In genomic region chr4:118054615-118055014, GRCm38 (mm10) we compare ENCODE assay signal across 31 mouse cellular contexts.
DNase-seq lines count a peak whose midpoint lies in the region; ATAC-seq and TF ChIP-seq lines count a peak whose summit lies in the region.
"Had no signal": no experiment of that assay in that cellular context is flagged by ENCODE, and none has a peak within 500 bp of the region (broad histone marks: within the 10 kb centered on the region; RNA-seq: fewer than 3 reads in every experiment).

No protein-coding gene starts in this region.

- peak; percentile 71 for DNase-seq in R1 (ENCODE audit: low read depth, low spot score)
- no peak for DNase-seq in heart, postnatal 36 days
- DNase-seq in kidney, postnatal 10 days, result no peak
- no peak for DNase-seq in layer of hippocampus, adult 18-20 months (ENCODE audit: low spot score in 2 of 2)
- DNase-seq: adrenal gland, adult 8-10 months; cerebellum, adult 18-20 months; cerebellum, postnatal 14 days; forebrain, postnatal 0 days; gastrocnemius, postnatal 25 days; heart, adult 2 months; heart, postnatal 14 days; kidney, adult 18-20 months; liver, embryonic 13.5 days; retina, postnatal 1 day; right cerebral cortex, postnatal 25 days had no signal

- no peak overlapping the region for H3K4me3 ChIP-seq in intestine, embryonic 15.5 days (replicated peaks)
- no peak overlapping the region for H3K4me3 ChIP-seq in intestine, postnatal 0 days (ENCODE audit: low read depth, low read length)
- no peak overlapping the region for H3K4me3 ChIP-seq in intestine, embryonic 16.5 days (ENCODE audit: low read length)
- H3K4me3 ChIP-seq in small intestine, adult 2 months (ENCODE audit: low read depth, low read length), result peak overlapping the region; percentile 26
- H3K4me3 ChIP-seq: forebrain, embryonic 10.5 days; heart, adult 2 months; heart, embryonic 13.5 days; hindbrain, embryonic 15.5 days; left cerebral cortex, adult 2 months; liver, embryonic 13.5 days; lung, embryonic 15.5 days; midbrain, embryonic 10.5 days; myocyte; neural tube, embryonic 13.5 days had no signal

- H3K36me3 ChIP-seq in intestine, embryonic 15.5 days, result no peaks in the 10 kb centered on the region
- peaks cover 3% of the 10 kb centered on the region for H3K36me3 ChIP-seq in intestine, postnatal 0 days (ENCODE audit: control insufficient read depth, insufficient read depth)
- no peaks in the 10 kb centered on the region for H3K36me3 ChIP-seq in intestine, embryonic 16.5 days (ENCODE audit: control insufficient read depth, insufficient read depth, low read length)
- H3K36me3 ChIP-seq in small intestine, adult 2 months (ENCODE audit: control insufficient read depth, insufficient read depth, low read length), result no peaks in the 10 kb centered on the region
- H3K36me3 ChIP-seq: heart, embryonic 13.5 days; hindbrain, embryonic 15.5 days; liver, embryonic 13.5 days; lung, embryonic 15.5 days; neural tube, embryonic 13.5 days had no signal

- no peak overlapping the region for H3K9ac ChIP-seq in intestine, embryonic 15.5 days
- no peak overlapping the region for H3K9ac ChIP-seq in intestine, postnatal 0 days (ENCODE audit: low read depth, low read length)
- H3K9ac ChIP-seq in intestine, embryonic 16.5 days (ENCODE audit: low read depth, low read length), result no peak overlapping the region
- H3K9ac ChIP-seq: forebrain, postnatal 0 days; heart, embryonic 13.5 days; hindbrain, embryonic 15.5 days; liver, embryonic 13.5 days; lung, embryonic 15.5 days; neural tube, embryonic 13.5 days had no signal

- 0 out of 2 replicates have a peak, but pooled peaks have one; percentile 45 for ATAC-seq in intestine, embryonic 15.5 days
- no peak for ATAC-seq in intestine, postnatal 0 days
- ATAC-seq in intestine, embryonic 16.5 days, result peak; percentile 30; the same call in 1 of the 2 replicates
- ATAC-seq: activated CD4-positive, CD25-positive, alpha-beta regulatory T cell, adult 4 months; forebrain, postnatal 0 days; midbrain, embryonic 16.5 days; Patski had no signal

- TF ChIP-seq CTCF in intestine, postnatal 0 days (IDR thresholded peaks at IDR 0.05; ENCODE audit: low read depth), result no peak
- TF ChIP-seq CTCF in small intestine, adult 2 months (IDR thresholded peaks at IDR 0.05; ENCODE audit: extremely low read depth, insufficient read length, insufficient replicate concordance, low read depth, low read length), result no peak

- 0 out of 2 replicates have a peak overlapping the region, but pooled peaks have one; percentile 5 for H3K4me2 ChIP-seq in intestine, embryonic 15.5 days (replicated peaks)
- H3K4me2 ChIP-seq in intestine, postnatal 0 days (replicated peaks; ENCODE audit: low read depth), result no peak overlapping the region
- 0 out of 2 replicates have a peak overlapping the region, but pooled peaks have one; percentile 9 for H3K4me2 ChIP-seq in intestine, embryonic 16.5 days (ENCODE audit: low read depth, low read length)
- H3K4me2 ChIP-seq: heart, embryonic 13.5 days; hindbrain, embryonic 15.5 days; liver, embryonic 13.5 days; lung, embryonic 15.5 days; neural tube, embryonic 13.5 days had no signal

- no peak for TF ChIP-seq POLR2A in small intestine, adult 2 months (IDR thresholded peaks at IDR 0.05; ENCODE audit: low read depth, low read length)

- intact Hi-C loops in heart, postnatal 36 days (cut with DNase I), result no loop called here

- no peak overlapping the region for H3K27ac ChIP-seq in intestine, embryonic 15.5 days
- H3K27ac ChIP-seq in intestine, postnatal 0 days (ENCODE audit: low read depth, low read length), result no peak overlapping the region
- H3K27ac ChIP-seq in intestine, embryonic 16.5 days (ENCODE audit: low read length), result peak overlapping the region; percentile 10; the same call in 1 of the 2 replicates
- no peak overlapping the region for H3K27ac ChIP-seq in small intestine, adult 2 months (ENCODE audit: insufficient read depth, low read depth, low read length)
- H3K27ac ChIP-seq: forebrain, embryonic 10.5 days; heart, adult 2 months; heart, embryonic 13.5 days; hindbrain, embryonic 15.5 days; left cerebral cortex, adult 2 months; liver, embryonic 13.5 days; lung, embryonic 15.5 days; macrophage; midbrain, embryonic 10.5 days; neural tube, embryonic 13.5 days had no signal

- H3K27me3 ChIP-seq in intestine, embryonic 15.5 days (replicated peaks), result no peaks in the 10 kb centered on the region
- no peaks in the 10 kb centered on the region for H3K27me3 ChIP-seq in intestine, postnatal 0 days (replicated peaks; ENCODE audit: control insufficient read depth, insufficient read depth, low read length)
- no peaks in the 10 kb centered on the region for H3K27me3 ChIP-seq in intestine, embryonic 16.5 days (replicated peaks; ENCODE audit: control insufficient read depth, insufficient read depth, low read length)
- no peaks in the 10 kb centered on the region for H3K27me3 ChIP-seq in small intestine, adult 2 months (ENCODE audit: control insufficient read depth, insufficient read depth, low read length)
- H3K27me3 ChIP-seq: heart, embryonic 13.5 days; hindbrain, embryonic 15.5 days; liver, embryonic 13.5 days; lung, embryonic 15.5 days; neural tube, embryonic 13.5 days; Patski had no signal

- peaks cover 19% of the 10 kb centered on the region for H3K4me1 ChIP-seq in intestine, embryonic 15.5 days (replicated peaks)
- 0 out of 2 replicates have a peak, but pooled peaks cover 2% of the 10 kb centered on the region for H3K4me1 ChIP-seq in intestine, postnatal 0 days (replicated peaks; ENCODE audit: control insufficient read depth, insufficient read depth, low read length)
- peaks cover 21% of the 10 kb centered on the region for H3K4me1 ChIP-seq in intestine, embryonic 16.5 days (ENCODE audit: control insufficient read depth, insufficient read depth, low read length)
- H3K4me1 ChIP-seq in small intestine, adult 2 months (ENCODE audit: control insufficient read depth, insufficient read depth, insufficient read length, low read length), result peaks cover 5% of the 10 kb centered on the region

- WGBS in intestine, embryonic 15.5 days, result 61% methylated on average over 8 of the region's 8 CpGs
- WGBS in intestine, postnatal 0 days, result 50% methylated on average over 8 of the region's 8 CpGs
- WGBS in intestine, embryonic 16.5 days, result 62% methylated on average over 8 of the region's 8 CpGs
- 28% methylated on average over 8 of the region's 8 CpGs for WGBS in small intestine, adult 2 months

- no peaks in the 10 kb centered on the region for H3K9me3 ChIP-seq in intestine, embryonic 15.5 days
- H3K9me3 ChIP-seq in intestine, postnatal 0 days (ENCODE audit: control insufficient read depth), result no peaks in the 10 kb centered on the region
- no peaks in the 10 kb centered on the region for H3K9me3 ChIP-seq in intestine, embryonic 16.5 days (ENCODE audit: control insufficient read depth, low read length)
- H3K9me3 ChIP-seq: forebrain, embryonic 10.5 days; heart, embryonic 13.5 days; hindbrain, embryonic 15.5 days; liver, embryonic 13.5 days; lung, embryonic 15.5 days; midbrain, embryonic 10.5 days; neural tube, embryonic 13.5 days had no signal
